Mouse (Mus musculus) heart, embryonic 15.5 days (tissue): ENCODE measurements at regions not wholly inside any gene's neighbourhood (a gene's known extent, or its start where the extent isn't known, plus 50 kb on each side); places are given as distances from the start of the nearest gene placed in this dataset.

Source experiments
- ATAC-seq: fragments of 200-750 bp; cut with Nextera tagmentation; replicated peaks from 2 replicates; pipeline ENCODE4 v1.8.0; 2017; ENCODE audit warnings: low read depth, moderate TSS enrichment; ENCODE audit not compliant: insufficient number of reproducible peaks, insufficient read depth, low FRiP score
- H3K27ac ChIP-seq: fragments of 300-500 bp; sonication (generic); 2 replicates; pipeline ENCODE4 v1.5.1; 2015; ENCODE audit warnings: mild to moderate bottlenecking, inconsistent platforms
- H3K27me3 ChIP-seq: fragments of 300-500 bp; sonication (generic); 2 replicates; pipeline ENCODE4 v1.6.1; 2015; ENCODE audit warnings: inconsistent platforms
- H3K36me3 ChIP-seq: fragments of 300-500 bp; sonication (generic); 2 replicates; pipeline ENCODE4 v1.6.1; 2015; ENCODE audit warnings: mild to moderate bottlenecking, inconsistent platforms
- H3K4me1 ChIP-seq: fragments of 300-500 bp; sonication (generic); replicated peaks from 2 replicates; pipeline ENCODE4 v1.6.1; 2015; ENCODE audit warnings: inconsistent platforms
- H3K4me2 ChIP-seq: fragments of 300-500 bp; sonication (generic); 2 replicates; pipeline ENCODE4 v1.6.1; 2015; ENCODE audit warnings: inconsistent platforms, mild to moderate bottlenecking, moderate library complexity
- H3K4me3 ChIP-seq: fragments of 300-500 bp; sonication (generic); 2 replicates; pipeline ENCODE4 v1.5.1; 2015; ENCODE audit warnings: mild to moderate bottlenecking, inconsistent platforms
- H3K9ac ChIP-seq: fragments of 300-500 bp; sonication (generic); 2 replicates; pipeline ENCODE4 v1.6.1; 2015; ENCODE audit warnings: mild to moderate bottlenecking, inconsistent platforms
- H3K9me3 ChIP-seq: fragments of 300-500 bp; sonication (generic); replicated peaks from 2 replicates; pipeline ENCODE4 v1.6.1; 2016; ENCODE audit warnings: inconsistent platforms
- WGBS: fragments of 180-500 bp; shearing (Covaris S2); methylation state at CpG from one replicate; pipeline ENCODE4 v1.1.7; 2015; ENCODE audit warnings: mixed read lengths; 5-methylcytosine and 5-hydroxymethylcytosine counted together

DNA sequence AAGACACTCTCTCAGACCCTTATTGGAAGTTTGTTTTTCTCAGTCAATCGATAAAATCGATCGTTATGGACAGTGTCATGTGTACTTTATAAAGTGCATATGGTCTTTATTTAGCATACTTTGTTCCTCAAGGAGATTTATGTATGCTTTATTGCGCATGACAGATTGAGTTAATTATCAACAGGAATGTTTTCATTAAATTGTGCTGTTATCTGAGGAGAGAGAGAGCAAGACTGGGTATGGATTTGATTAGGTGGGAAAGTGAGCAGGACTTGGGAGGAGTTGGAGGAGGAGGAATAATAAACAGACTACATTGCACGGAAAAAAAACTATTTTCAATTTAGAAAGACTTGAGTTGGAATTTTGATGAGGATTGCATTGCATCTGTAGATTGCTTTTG lies 183.8 kb upstream of the Sstr1 start:
- 73% methylated on average over 5 of the region's 5 CpGs for WGBS
- Histone ChIP-seq H3K4me1 (no peaks in the 10 kb centered on the region), H3K27ac (no peak overlapping the region), H3K36me3 (no peaks in the 10 kb centered on the region), H3K27me3 (no peaks in the 10 kb centered on the region), H3K9ac (no peak overlapping the region), H3K9me3 (no peaks in the 10 kb centered on the region), H3K4me2 (no peak overlapping the region), H3K4me3 (no peak overlapping the region)
- ATAC-seq, result no peak

DNA sequence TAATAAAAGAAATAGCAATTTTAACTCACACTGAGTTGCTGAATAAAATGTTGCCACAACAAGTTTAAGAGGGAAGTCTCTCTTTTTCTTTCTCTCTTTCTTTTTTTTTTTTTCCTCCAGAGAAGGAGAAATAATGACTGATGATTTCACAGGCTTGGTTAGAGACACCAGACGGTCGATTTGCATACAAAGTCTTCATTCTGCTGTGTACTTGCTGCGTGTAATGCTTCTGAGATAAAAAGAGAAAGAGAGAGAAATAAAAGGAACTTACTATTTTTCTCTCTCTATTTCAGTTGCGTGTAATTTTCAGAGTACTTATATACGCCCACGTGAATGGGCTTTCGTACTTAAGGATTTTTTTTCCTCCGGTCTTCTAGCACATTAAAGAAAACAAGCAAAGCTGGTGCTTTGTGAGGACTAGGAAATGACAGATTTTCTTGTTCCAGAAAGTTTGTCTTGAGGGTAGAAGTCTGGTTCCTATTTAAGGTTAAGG lies 155.2 kb upstream of the Sstr1 start:
- Histone ChIP-seq H3K9me3 (no peaks in the 10 kb centered on the region), H3K9ac (no peak overlapping the region), H3K4me1 (no peaks in the 10 kb centered on the region), H3K36me3 (no peaks in the 10 kb centered on the region), H3K4me2 (no peak overlapping the region), H3K27me3 (no peaks in the 10 kb centered on the region), H3K27ac (no peak overlapping the region), H3K4me3 (no peak overlapping the region)
- no peak for ATAC-seq
- WGBS, result 74% methylated on average over 8 of the region's 8 CpGs

DNA sequence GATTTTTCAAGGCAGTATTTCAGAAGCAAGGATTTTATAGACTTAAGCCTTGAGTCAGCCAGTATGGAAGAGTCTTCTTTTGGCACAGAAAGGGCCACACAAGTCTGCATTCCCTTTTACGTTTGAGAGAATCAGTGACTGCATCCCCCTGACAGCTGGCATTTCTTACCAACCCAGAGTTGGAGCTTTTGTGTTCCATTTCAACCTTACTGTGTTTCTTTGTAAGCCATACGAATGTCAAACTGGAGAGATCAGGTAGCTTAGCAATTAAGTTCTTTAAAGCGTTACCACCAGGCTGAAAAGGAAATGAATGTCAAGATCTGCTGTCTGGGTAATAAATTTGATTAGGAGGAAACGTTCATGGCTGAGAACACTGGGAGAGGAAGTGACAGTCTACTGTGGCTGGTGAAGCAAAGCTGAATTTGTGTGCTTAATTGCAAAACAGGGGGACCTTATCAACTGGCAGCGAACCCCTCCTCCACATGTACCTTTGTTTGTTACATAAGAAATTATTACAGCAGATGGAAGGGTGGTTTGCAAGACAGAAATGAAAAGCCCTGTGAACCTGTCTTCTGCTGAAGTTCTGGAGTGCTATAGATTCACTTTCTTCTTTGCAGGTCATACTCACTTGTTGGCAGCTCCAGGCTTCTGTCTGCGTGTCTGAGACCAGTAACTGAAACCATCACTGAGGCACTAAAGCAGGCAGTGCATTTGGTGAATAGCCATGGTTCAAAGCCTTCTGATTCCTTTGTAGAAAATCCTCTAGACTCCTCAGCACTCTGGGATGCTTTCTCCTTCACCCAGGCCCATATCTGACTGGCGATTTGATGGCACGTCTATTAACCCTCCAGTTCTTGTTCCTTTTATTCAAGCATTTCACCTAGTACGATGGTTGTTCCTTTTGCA lies 144.0 kb upstream of the Sstr1 start:
- H3K27ac ChIP-seq, result no peak overlapping the region
- H3K27me3 ChIP-seq, result no peaks in the 10 kb centered on the region
- 60% methylated on average over 9 of the region's 9 CpGs for WGBS
- H3K4me1 ChIP-seq, result no peaks in the 10 kb centered on the region
- no peak overlapping the region for H3K9ac ChIP-seq
- H3K36me3 ChIP-seq, result no peaks in the 10 kb centered on the region
- H3K4me3 ChIP-seq, result no peak overlapping the region
- no peaks in the 10 kb centered on the region for H3K9me3 ChIP-seq
- ATAC-seq, result no peak
- H3K4me2 ChIP-seq, result no peak overlapping the region

DNA sequence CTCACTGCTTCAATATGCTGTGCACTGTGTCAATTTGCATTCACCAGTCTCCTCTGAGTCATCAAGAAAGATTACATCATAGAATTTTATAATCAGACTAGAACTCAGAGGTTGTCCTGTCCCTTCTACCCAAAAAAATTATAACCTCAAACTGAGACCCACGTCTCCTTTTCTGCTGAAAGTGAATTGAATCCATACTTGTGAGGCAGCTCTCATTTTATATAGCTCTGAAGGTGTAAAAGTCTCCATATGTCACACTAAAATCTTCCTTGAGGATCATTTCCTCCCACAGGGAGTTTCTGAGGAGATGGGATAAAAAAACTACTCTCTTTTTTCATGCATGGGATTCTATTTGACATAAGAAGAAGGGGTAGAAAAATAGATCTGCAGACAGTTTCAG lies 124.3 kb upstream of the Sstr1 start:
- Histone ChIP-seq H3K4me1 (no peaks in the 10 kb centered on the region), H3K36me3 (no peaks in the 10 kb centered on the region), H3K27me3 (no peaks in the 10 kb centered on the region), H3K9ac (no peak overlapping the region), H3K9me3 (no peaks in the 10 kb centered on the region), H3K27ac (no peak overlapping the region), H3K4me2 (no peak overlapping the region), H3K4me3 (no peak overlapping the region)
- ATAC-seq, result no peak
- WGBS, result 52% methylated on average over 1 of the region's 1 CpGs

DNA sequence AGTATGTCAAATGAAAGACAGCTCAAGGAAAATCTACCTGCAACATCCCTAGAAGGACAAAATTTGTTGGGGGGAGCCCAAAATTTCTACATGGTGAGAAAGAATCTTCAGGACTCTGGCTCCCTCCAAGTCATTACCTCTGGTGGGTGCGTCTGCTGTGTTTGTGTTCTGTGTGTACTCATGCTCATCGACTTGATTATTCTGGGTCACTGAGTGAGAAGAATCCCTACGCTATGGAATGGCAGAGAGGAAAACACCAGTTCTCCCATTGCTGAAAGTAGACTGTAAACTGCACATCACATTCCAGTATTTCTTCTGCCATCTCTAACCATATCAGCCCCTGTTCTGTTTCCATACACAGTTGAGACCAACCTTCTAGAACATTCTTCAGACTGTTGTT lies 98.9 kb upstream of the Sstr1 start:
- no peaks in the 10 kb centered on the region for H3K27me3 ChIP-seq
- no peaks in the 10 kb centered on the region for H3K36me3 ChIP-seq
- no peak overlapping the region for H3K27ac ChIP-seq
- 82% methylated on average over 3 of the region's 3 CpGs for WGBS
- H3K4me3 ChIP-seq, result no peak overlapping the region
- no peak for ATAC-seq
- H3K4me1 ChIP-seq, result no peaks in the 10 kb centered on the region
- no peak overlapping the region for H3K9ac ChIP-seq
- no peak overlapping the region for H3K4me2 ChIP-seq
- no peaks in the 10 kb centered on the region for H3K9me3 ChIP-seq

DNA sequence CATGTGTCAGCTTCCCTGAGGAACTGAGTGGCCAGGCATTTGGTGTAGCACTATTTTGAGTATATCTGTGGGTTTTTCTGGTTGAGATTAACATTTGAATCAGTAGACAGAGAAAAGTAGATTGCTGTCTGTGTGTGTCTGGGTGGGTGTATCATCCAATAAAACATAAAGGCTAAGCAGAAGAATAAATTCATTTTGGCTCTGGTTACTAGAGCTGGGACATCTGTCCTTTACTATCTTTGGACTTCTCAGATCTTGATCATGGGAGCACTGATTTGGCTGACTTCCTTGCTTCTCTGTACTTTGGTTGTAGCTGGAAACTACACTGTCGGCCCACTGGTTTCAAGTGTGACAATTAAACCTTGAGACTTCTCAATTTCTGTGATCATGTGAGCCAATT lies 72.5 kb upstream of the Sstr1 start:
- Histone ChIP-seq H3K27me3 (no peaks in the 10 kb centered on the region), H3K4me3 (no peak overlapping the region), H3K9ac (no peak overlapping the region), H3K4me1 (no peaks in the 10 kb centered on the region), H3K9me3 (no peaks in the 10 kb centered on the region), H3K4me2 (no peak overlapping the region), H3K27ac (no peak overlapping the region), H3K36me3 (no peaks in the 10 kb centered on the region)
- WGBS, result 80% methylated on average over 1 of the region's 1 CpGs
- ATAC-seq, result no peak

DNA sequence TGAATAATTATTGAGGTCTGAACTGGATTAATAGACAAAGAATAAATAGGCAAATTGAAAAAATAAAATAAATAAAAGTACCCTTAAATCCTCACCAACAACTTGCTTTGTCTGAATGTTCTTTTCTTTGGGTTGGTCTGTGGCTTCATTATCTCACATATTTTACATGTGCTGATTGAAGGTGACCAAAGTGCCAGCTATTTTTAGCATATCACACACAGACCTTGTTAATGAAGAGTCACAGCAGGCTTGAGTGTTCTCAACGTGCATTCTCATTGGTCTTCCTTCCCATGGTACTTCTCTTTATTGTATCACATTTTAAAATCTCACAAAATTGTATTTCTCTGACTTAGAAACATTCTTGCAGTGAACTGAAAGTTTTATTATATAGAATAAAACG lies 59.7 kb upstream of the Sstr1 start:
- no peaks in the 10 kb centered on the region for H3K4me1 ChIP-seq
- no peak overlapping the region for H3K27ac ChIP-seq
- H3K4me2 ChIP-seq, result no peak overlapping the region
- no peak overlapping the region for H3K9ac ChIP-seq
- H3K9me3 ChIP-seq, result no peaks in the 10 kb centered on the region
- H3K27me3 ChIP-seq, result no peaks in the 10 kb centered on the region
- no peaks in the 10 kb centered on the region for H3K36me3 ChIP-seq
- 30% methylated on average over 2 of the region's 2 CpGs for WGBS
- peak; percentile 62; the same call in 1 of the 2 replicates for ATAC-seq
- H3K4me3 ChIP-seq, result no peak overlapping the region
